Mouse (Mus musculus) neural tube, embryonic 14.5 days (tissue): ENCODE measurements at regions not wholly inside any gene's neighbourhood (a gene's known extent, or its start where the extent isn't known, plus 50 kb on each side); places are given as distances from the start of the nearest gene placed in this dataset.
A peak's percentile ranks its signal among the peaks of the same experiment; 100 is the strongest.

Experiments
- ATAC-seq: fragments of 200-750 bp; cut with Nextera tagmentation; 2 replicates; pipeline ENCODE4 v1.8.0; 2017; ENCODE audit warnings: low read depth, mild to moderate bottlenecking, moderate TSS enrichment, moderate library complexity
- H3K27ac ChIP-seq: fragments of 300-500 bp; sonication (generic); 2 replicates; pipeline ENCODE4 v1.5.1; 2014; ENCODE audit warnings: low read depth, mild to moderate bottlenecking, control low read depth, low read length, moderate library complexity, mixed read lengths
- H3K27me3 ChIP-seq: fragments of 300-500 bp; sonication (generic); 2 replicates; pipeline ENCODE4 v1.6.1; 2014; ENCODE audit warnings: low read length; ENCODE audit not compliant: control insufficient read depth, insufficient read depth
- H3K36me3 ChIP-seq: fragments of 300-500 bp; sonication (generic); 2 replicates; pipeline ENCODE4 v1.6.1; 2014; ENCODE audit warnings: low read length, mixed read lengths; ENCODE audit not compliant: control insufficient read depth, insufficient read depth
- H3K4me1 ChIP-seq: fragments of 300-500 bp; sonication (generic); 2 replicates; pipeline ENCODE4 v1.6.1; 2014; ENCODE audit warnings: low read length; ENCODE audit not compliant: control insufficient read depth, insufficient read depth
- H3K4me2 ChIP-seq: fragments of 300-500 bp; sonication (generic); 2 replicates; pipeline ENCODE4 v1.6.1; 2014; ENCODE audit warnings: mild to moderate bottlenecking, low read depth, low read length, control low read depth
- H3K4me3 ChIP-seq: fragments of 300-500 bp; sonication (generic); 2 replicates; pipeline ENCODE4 v1.5.1; 2014; ENCODE audit warnings: low read depth, low read length, control low read depth, mixed read lengths
- H3K9ac ChIP-seq: fragments of 300-500 bp; sonication (generic); replicated peaks from 2 replicates; pipeline ENCODE4 v1.6.1; 2014; ENCODE audit warnings: low read depth, mild to moderate bottlenecking, control low read depth, low read length, mixed read lengths
- H3K9me3 ChIP-seq: fragments of 300-500 bp; sonication (generic); 2 replicates; pipeline ENCODE4 v1.6.1; 2016; ENCODE audit warnings: low read length; ENCODE audit not compliant: control insufficient read depth
- WGBS: fragments of 180-500 bp; shearing (Covaris S2); extraction: QIAGEN DNeasy Blood & Tissue Kit; methylation state at CpG from one replicate; pipeline ENCODE4 v1.1.7; 2014; 5-methylcytosine and 5-hydroxymethylcytosine counted together

GRCm38 (mm10) chr1:106086687-106087086, 84.9 kb upstream of the Phlpp1 start:
- H3K4me2 ChIP-seq = no peak overlapping the region
- H3K27ac ChIP-seq = no peak overlapping the region
- no peaks in the 10 kb centered on the region for H3K4me1 ChIP-seq
- H3K27me3 ChIP-seq = no peaks in the 10 kb centered on the region
- no peaks in the 10 kb centered on the region for H3K9me3 ChIP-seq
- no peak for ATAC-seq
- H3K36me3 ChIP-seq = no peaks in the 10 kb centered on the region
- no peak overlapping the region for H3K9ac ChIP-seq
- H3K4me3 ChIP-seq = no peak overlapping the region
- 13% methylated on average over 1 of the region's 1 CpGs for WGBS

- H3K36me3 ChIP-seq = no peaks in the 10 kb centered on the region
- WGBS = 82% methylated on average over 3 of the region's 3 CpGs
- no peak overlapping the region for H3K27ac ChIP-seq
Measured at GRCm38 (mm10) chr1:106092909-106093557, 78.5 kb upstream of the Phlpp1 start.

GRCm38 (mm10) chr1:106093813-106094212, 77.7 kb upstream of the Phlpp1 start:
- Histone ChIP-seq H3K36me3 (no peaks in the 10 kb centered on the region), H3K27ac (no peak overlapping the region), H3K4me1 (no peaks in the 10 kb centered on the region), H3K27me3 (no peaks in the 10 kb centered on the region), H3K9me3 (no peaks in the 10 kb centered on the region), H3K4me2 (no peak overlapping the region), H3K4me3 (no peak overlapping the region), H3K9ac (no peak overlapping the region)
- WGBS = 73% methylated on average over 4 of the region's 4 CpGs
- no peak for ATAC-seq

More at GRCm38 (mm10) chr1:106092909-106093557, 78.5 kb upstream of the Phlpp1 start:
- Histone ChIP-seq H3K9ac (no peak overlapping the region), H3K9me3 (no peaks in the 10 kb centered on the region), H3K4me1 (no peaks in the 10 kb centered on the region), H3K4me3 (no peak overlapping the region), H3K4me2 (no peak overlapping the region), H3K27me3 (no peaks in the 10 kb centered on the region)
- no peak for ATAC-seq

- peak; percentile 66 for ATAC-seq
- 30% methylated on average over 4 of the region's 4 CpGs for WGBS
- Histone ChIP-seq H3K36me3 (no peaks in the 10 kb centered on the region), H3K4me3 (no peak overlapping the region), H3K4me1 (no peaks in the 10 kb centered on the region), H3K9me3 (no peaks in the 10 kb centered on the region), H3K27me3 (no peaks in the 10 kb centered on the region), H3K4me2 (no peak overlapping the region), H3K27ac (no peak overlapping the region), H3K9ac (no peak overlapping the region)
Measured at GRCm38 (mm10) chr1:106096324-106096723, 75.2 kb upstream of the Phlpp1 start.

- WGBS = 95% methylated on average over 4 of the region's 4 CpGs
- H3K9ac ChIP-seq = no peak overlapping the region
- H3K9me3 ChIP-seq = no peaks in the 10 kb centered on the region
- H3K4me2 ChIP-seq = no peak overlapping the region
- H3K4me3 ChIP-seq = no peak overlapping the region
- no peak overlapping the region for H3K27ac ChIP-seq
- no peaks in the 10 kb centered on the region for H3K27me3 ChIP-seq
- ATAC-seq = no peak
- no peaks in the 10 kb centered on the region for H3K4me1 ChIP-seq
- no peaks in the 10 kb centered on the region for H3K36me3 ChIP-seq
Measured at GRCm38 (mm10) chr1:106097177-106097576, 74.4 kb upstream of the Phlpp1 start.

GRCm38 (mm10) chr1:106100611-106101010, 70.9 kb upstream of the Phlpp1 start:
- no peak overlapping the region for H3K4me2 ChIP-seq
- 95% methylated on average over 3 of the region's 3 CpGs for WGBS
- no peak for ATAC-seq

GRCm38 (mm10) chr1:106102537-106102936, 69.0 kb upstream of the Phlpp1 start:
- no peak for ATAC-seq
- 79% methylated on average over 5 of the region's 5 CpGs for WGBS
- no peak overlapping the region for H3K4me2 ChIP-seq
- no peaks in the 10 kb centered on the region for H3K4me1 ChIP-seq
- no peak overlapping the region for H3K4me3 ChIP-seq
- H3K9ac ChIP-seq = no peak overlapping the region
- H3K27me3 ChIP-seq = no peaks in the 10 kb centered on the region
- H3K36me3 ChIP-seq = no peaks in the 10 kb centered on the region
- no peak overlapping the region for H3K27ac ChIP-seq
- no peaks in the 10 kb centered on the region for H3K9me3 ChIP-seq

More at GRCm38 (mm10) chr1:106100611-106101010, 70.9 kb upstream of the Phlpp1 start:
- H3K27ac ChIP-seq = no peak overlapping the region
- no peak overlapping the region for H3K9ac ChIP-seq
- no peaks in the 10 kb centered on the region for H3K27me3 ChIP-seq
- no peaks in the 10 kb centered on the region for H3K9me3 ChIP-seq
- no peak overlapping the region for H3K4me3 ChIP-seq
- no peaks in the 10 kb centered on the region for H3K4me1 ChIP-seq
- no peaks in the 10 kb centered on the region for H3K36me3 ChIP-seq

GRCm38 (mm10) chr1:106109081-106109480, 62.5 kb upstream of the Phlpp1 start:
- no peaks in the 10 kb centered on the region for H3K9me3 ChIP-seq
- 54% methylated on average over 5 of the region's 5 CpGs for WGBS
- no peaks in the 10 kb centered on the region for H3K36me3 ChIP-seq
- H3K9ac ChIP-seq = no peak overlapping the region
- H3K27ac ChIP-seq = no peak overlapping the region
- no peak for ATAC-seq
- no peaks in the 10 kb centered on the region for H3K27me3 ChIP-seq
- H3K4me3 ChIP-seq = no peak overlapping the region
- no peaks in the 10 kb centered on the region for H3K4me1 ChIP-seq
- H3K4me2 ChIP-seq = no peak overlapping the region
